Mouse (Mus musculus) G1E (cell line): Measurements from ENCODE around the gene Commd1.

Experiments
- CTCF ChIP-seq: IDR thresholded peaks from 2 replicates; pipeline ENCODE4 v1.5.1; 2012; ENCODE audit warnings: low read depth, low read length, inconsistent platforms, mixed read lengths
- GATA2 ChIP-seq: IDR thresholded peaks from 2 replicates; pipeline ENCODE4 v1.6.1; 2012; ENCODE audit warnings: low read depth, low read length, inconsistent platforms, borderline replicate concordance
- POLR2AphosphoS5 ChIP-seq: IDR thresholded peaks from 2 replicates; pipeline ENCODE4 v1.6.1; 2012; ENCODE audit warnings: low read depth, low read length, inconsistent platforms; ENCODE audit not compliant: insufficient replicate concordance

- TF ChIP-seq CTCF (no peak), POLR2AphosphoS5 (no peak), GATA2 (no peak)
Measured at GRCm38 (mm10) chr11:22952668-22953067, 29.5 kb downstream of the Commd1 start.
